Mouse (Mus musculus) cortical plate, adult 2 months (tissue): ENCODE measurements around the gene Clcn1. TPM values are rescaled to one million over a fixed set of nuclear protein-coding genes. Genes with fewer than 3 reads are reported as not detected.

Experiments used
- H3K27ac ChIP-seq: fragments of 200-500 bp; 2 replicates; pipeline ENCODE4 v1.5.1; 2012; ENCODE audit warnings: low read length, control low read depth, inconsistent platforms; ENCODE audit not compliant: insufficient read depth
- H3K4me1 ChIP-seq: fragments of 200-500 bp; 2 replicates; pipeline ENCODE4 v1.6.1; 2011; ENCODE audit warnings: low read length; ENCODE audit not compliant: control insufficient read depth, insufficient read depth
- H3K4me3 ChIP-seq: fragments of 200-500 bp; 2 replicates; pipeline ENCODE4 v1.5.1; 2011; ENCODE audit warnings: mild to moderate bottlenecking, low read length, control low read depth; ENCODE audit not compliant: insufficient read depth
- CTCF ChIP-seq: fragments of 200-500 bp; IDR thresholded peaks from 2 replicates; pipeline ENCODE4 v1.5.1; 2011; ENCODE audit warnings: mild to moderate bottlenecking, control low read depth, low read length; ENCODE audit not compliant: insufficient read depth; ENCODE audit errors: extremely low read depth
- POLR2A ChIP-seq: fragments of 200-500 bp; IDR thresholded peaks from 2 replicates; pipeline ENCODE4 v1.6.1; 2011; ENCODE audit warnings: mild to moderate bottlenecking, low read length, control low read depth; ENCODE audit not compliant: insufficient read depth; ENCODE audit errors: extremely low read depth
- polyA plus RNA-seq: library from polyadenylated mRNA; depleted of rRNA; stranded (reverse); fragments of >200 nt; gene quantifications from 2 replicates; pipeline ENCODE4 v1.2.3, GENCODE M21; 2012

The Clcn1 gene
- polyA plus RNA-seq, 1 experiment: 6.8 TPM

DNA sequence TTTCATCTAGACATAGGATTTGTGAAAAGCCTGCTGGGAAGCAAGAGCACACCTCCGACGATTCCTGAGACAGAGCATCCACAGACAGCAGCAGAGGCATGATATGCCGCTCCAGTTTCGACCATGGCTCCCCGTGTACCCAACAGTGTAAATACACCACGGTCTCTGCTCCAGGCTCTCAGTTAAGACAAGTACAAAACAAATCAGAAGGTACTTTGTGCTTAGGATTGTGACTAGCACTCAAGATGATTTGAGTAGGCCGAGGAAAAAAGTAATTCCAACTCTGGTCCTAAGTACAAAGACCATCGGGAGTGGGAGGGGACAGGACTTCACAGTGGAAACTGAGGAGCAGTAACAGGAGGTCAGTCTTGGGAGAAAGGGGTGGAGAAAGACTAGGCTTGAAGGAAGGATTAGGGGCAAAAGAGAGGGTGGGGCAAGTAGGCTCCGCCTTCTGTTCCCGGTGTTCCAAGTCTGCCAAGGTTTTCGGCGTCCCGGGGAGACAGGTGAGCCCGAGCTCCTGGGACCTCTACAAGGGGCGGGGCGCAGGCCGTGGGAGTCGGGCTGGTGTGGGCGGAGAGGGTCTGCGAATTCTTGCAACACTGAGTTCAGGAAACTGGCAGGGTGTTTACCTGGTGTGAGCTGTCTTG, 24.8 kb upstream of the Clcn1 start, which contains the start of gene Tmem139:
TSS of gene Tmem139 (plus strand) at position 447 of the 647 bp plus-strand sequence.
- TF ChIP-seq POLR2A (no peak), CTCF (no peak)
- no peak within 1 kb of the TSS for H3K4me3 ChIP-seq
- H3K4me1 ChIP-seq: no peaks in the 10 kb centered on the region; the same call in 1 of the 2 replicates
- no peak within 1 kb of the TSS for H3K27ac ChIP-seq

DNA sequence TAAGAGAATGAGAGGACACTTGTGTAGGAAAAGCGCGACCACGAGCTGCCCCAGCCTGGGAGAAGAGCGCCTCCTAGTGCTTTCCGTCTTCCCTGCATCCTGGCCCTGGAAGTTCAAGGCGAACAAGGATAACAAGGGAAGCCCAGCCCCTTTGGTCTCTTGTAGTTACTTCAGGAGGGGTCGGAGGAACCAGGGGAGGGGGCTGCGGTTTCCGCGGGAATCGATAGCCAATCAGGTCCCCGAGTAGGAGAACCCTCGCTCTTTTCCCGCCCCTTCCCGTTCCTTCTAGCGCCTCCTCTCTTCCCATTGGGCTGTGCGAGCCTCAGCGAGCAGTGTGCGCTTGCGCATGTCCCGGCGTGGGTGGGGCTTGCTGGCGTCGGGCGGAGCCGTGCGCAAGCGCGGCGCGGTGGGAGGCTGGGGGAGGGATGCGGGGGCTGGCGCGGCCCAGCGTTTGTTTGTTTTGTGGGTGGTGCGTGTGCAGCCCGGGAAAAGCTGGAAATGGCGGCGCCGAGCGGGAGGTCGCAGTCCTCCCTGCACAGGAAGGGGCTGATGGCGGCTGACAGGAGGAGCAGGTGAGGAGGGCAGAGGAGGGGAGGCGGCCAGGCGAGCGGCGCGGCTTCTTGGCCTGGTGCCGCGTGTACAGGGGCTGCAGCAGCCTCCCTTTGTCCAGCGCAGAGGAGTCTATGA, 21.7 kb upstream of the Clcn1 start, which contains the start of gene Casp2:
TSS of gene Casp2 (plus strand) at position 360 of the 687 bp plus-strand sequence.
- TF ChIP-seq POLR2A: peak; percentile 53; the same call in 1 of the 2 replicates
- TF ChIP-seq CTCF: peak; percentile 93
- Histone ChIP-seq H3K4me3 (peak within 1 kb of the TSS; percentile 76), H3K4me1 (no peaks in the 10 kb centered on the region; the same call in 1 of the 2 replicates), H3K27ac (peak within 1 kb of the TSS; percentile 54)

- H3K27ac ChIP-seq: peak overlapping the region; percentile 54
- peak overlapping the region; percentile 76 for H3K4me3 ChIP-seq
- TF ChIP-seq POLR2A (no peak), CTCF (no peak)
- H3K4me1 ChIP-seq: no peaks in the 10 kb centered on the region; the same call in 1 of the 2 replicates
Observed at GRCm38 (mm10) chr6:42265391-42266330, 20.8 kb upstream of the Clcn1 start.

DNA sequence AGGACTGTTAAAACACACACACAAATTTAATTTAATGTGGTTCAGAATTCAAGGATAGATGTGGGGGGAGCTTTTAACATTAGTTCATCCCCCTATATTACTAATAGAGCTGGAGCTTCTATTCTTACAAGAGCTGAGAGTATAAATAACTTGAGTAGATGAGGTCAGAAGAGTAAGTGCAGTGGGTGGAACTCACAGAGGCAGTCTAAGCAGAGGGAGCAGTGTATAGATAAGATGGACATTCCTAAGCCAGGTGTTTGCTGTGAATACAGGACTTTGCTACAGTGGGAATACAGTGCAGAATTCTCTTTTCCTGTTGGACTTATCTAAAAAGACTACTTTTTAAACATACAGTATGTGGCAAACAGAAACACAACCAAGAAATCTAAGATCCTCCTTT, 15.7 kb upstream of the Clcn1 start:
- Histone ChIP-seq H3K4me1 (no peaks in the 10 kb centered on the region; the same call in 1 of the 2 replicates), H3K4me3 (no peak overlapping the region), H3K27ac (no peak overlapping the region)
- no peak for TF ChIP-seq CTCF
- TF ChIP-seq POLR2A: no peak

DNA sequence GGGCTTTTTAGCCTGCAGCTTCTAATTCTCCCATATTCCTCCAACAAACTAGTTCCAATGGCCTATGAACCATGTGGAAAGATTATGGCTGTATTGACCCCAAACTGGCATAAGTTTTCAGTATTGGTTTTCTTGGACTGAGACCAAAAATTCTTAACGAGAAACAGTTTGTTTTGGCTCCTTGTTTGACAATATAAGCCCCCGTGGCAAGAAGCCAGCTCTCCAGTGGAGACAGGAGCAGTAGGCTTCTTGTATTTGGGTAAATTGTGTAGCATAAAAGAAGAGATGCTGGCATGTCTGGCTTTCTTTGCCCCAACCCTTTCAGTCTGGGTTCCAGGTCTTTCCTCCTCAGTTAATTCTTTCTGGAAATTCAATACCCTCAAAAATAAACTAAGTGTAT, 10.3 kb upstream of the Clcn1 start:
- no peak overlapping the region for H3K27ac ChIP-seq
- no peak overlapping the region for H3K4me3 ChIP-seq
- H3K4me1 ChIP-seq: peaks cover 1% of the 10 kb centered on the region; the same call in 1 of the 2 replicates
- no peak for TF ChIP-seq POLR2A
- no peak for TF ChIP-seq CTCF

DNA sequence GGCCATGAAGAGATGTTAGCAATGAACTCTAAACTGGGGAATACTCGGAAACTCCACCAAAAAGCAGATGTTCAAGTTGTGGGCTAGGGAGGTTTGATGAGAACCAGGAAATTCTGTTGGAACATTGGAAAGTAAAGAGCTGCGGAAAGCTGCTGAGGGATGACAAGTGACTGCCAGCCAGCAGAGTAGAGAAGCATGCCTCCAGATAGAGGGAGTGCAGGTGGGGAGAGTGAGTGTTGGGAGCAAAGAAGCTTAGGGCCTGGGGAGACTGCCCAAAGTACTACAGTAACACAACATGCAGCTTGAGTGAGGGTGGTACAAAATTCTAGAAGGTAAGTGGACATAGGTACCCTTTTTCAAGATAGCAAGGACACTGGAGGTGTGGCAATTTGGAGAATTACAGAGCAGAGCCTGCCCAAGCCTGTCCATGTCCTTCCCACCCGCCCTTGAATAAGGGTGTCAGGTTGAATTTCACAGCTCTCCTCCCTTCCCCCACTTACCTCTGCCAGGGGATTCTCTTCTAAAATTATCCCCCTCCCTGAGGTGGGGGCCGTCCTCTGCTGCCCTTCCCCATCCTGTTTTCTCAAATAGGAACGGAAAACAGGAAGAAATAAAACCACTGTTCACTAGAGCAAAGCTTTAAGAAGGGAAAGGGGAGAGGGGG, 3.5 kb upstream of the Clcn1 start:
- no peak for TF ChIP-seq CTCF
- TF ChIP-seq POLR2A: no peak

GRCm38 (mm10) chr6:42287562-42287961, 1.1 kb downstream of the Clcn1 start:
- Histone ChIP-seq H3K4me1 (no peaks in the 10 kb centered on the region), H3K4me3 (no peak overlapping the region), H3K27ac (no peak overlapping the region)
- no peak for TF ChIP-seq CTCF
- no peak for TF ChIP-seq POLR2A

More for the DNA sequence above, 3.5 kb upstream of the Clcn1 start:
- Histone ChIP-seq H3K4me3 (no peak overlapping the region), H3K4me1 (peaks cover 3% of the 10 kb centered on the region; the same call in 1 of the 2 replicates), H3K27ac (no peak overlapping the region)

DNA sequence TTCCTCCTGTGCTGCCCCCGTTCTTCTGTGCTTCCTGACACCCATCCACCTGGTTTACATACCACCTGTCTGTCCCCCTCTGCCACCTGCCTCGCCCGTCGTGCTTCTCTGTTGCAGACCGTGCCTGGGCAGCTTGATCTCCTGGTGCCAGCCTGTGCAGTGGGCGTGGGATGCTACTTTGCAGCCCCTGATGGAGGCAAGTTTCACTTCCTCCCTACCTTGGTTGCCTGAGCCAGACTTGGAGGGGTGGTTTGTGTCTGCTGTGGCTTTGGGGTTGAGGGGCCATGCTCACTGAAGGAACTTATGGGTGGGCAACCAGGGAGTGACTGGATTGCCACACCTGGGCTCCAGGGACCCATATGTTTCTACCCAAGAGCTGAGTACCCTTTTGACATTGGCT, 6.8 kb downstream of the Clcn1 start:
- no peak for TF ChIP-seq POLR2A
- TF ChIP-seq CTCF: no peak
- Histone ChIP-seq H3K4me1 (no peaks in the 10 kb centered on the region), H3K27ac (no peak overlapping the region), H3K4me3 (no peak overlapping the region)
